Mouse (Mus musculus) olfactory bulb, adult 2 months (tissue): Measurements from ENCODE around the gene Daxx.
"Not testable (repeated sequence)": the region's sequence is repeated elsewhere in the genome, so short reads cannot be mapped to it uniquely, and the experiment has no call there.

Experiments used
- CTCF ChIP-seq: fragments of 200-500 bp; IDR thresholded peaks from 2 replicates; pipeline ENCODE4 v1.5.1; 2012; ENCODE audit warnings: low read depth, mild to moderate bottlenecking, low read length, moderate library complexity; ENCODE audit not compliant: insufficient read depth
- POLR2A ChIP-seq: fragments of 200-500 bp; IDR thresholded peaks from 2 replicates; pipeline ENCODE4 v1.6.1; 2012; ENCODE audit warnings: mild to moderate bottlenecking, low read depth, low read length, moderate library complexity; ENCODE audit not compliant: insufficient read depth

GRCm38 (mm10) chr17:33889941-33890532 is 19.2 kb upstream of the Daxx start:
- TF ChIP-seq POLR2A, CTCF: not testable (repeated sequence)
